Mouse (Mus musculus): ENCODE results near the gene Ccdc34. TPM values are rescaled to one million over a fixed set of nuclear protein-coding genes. Genes with fewer than 3 reads are reported as not detected.
A peak's percentile ranks its signal among the peaks of the same experiment; 100 is the strongest.

Gene Ccdc34
- polyA plus RNA-seq, 1 experiment: 11.0 TPM

GRCm38 (mm10) chr2:110214278-110214677 is 196.7 kb downstream of the Ccdc34 start:
- Histone ChIP-seq H3K4me2 (ENCODE audit: low read depth) (no peak overlapping the region), H3K4me3 (no peak overlapping the region), H3K36me3 (ENCODE audit: control insufficient read depth, insufficient read depth) (no peaks in the 10 kb centered on the region), H3K27me3 (ENCODE audit: control insufficient read depth, insufficient read depth, insufficient read length) (no peaks in the 10 kb centered on the region), H3K79me2 (ENCODE audit: control insufficient read depth, insufficient read depth) (no peaks in the 10 kb centered on the region), H3ac (ENCODE audit: control insufficient read depth, insufficient read length) (no peak overlapping the region)
- TF ChIP-seq TCF3 (IDR thresholded peaks at IDR 0.05; ENCODE audit: insufficient read length, low read depth) (no peak), POLR2A (IDR thresholded peaks at IDR 0.05; ENCODE audit: insufficient read length, low read depth) (no peak), USF1 (IDR thresholded peaks at IDR 0.05; ENCODE audit: low read depth) (no peak), MYOD1 (IDR thresholded peaks at IDR 0.05; ENCODE audit: control insufficient read depth in 1 of 3, insufficient read length in 2 of 3, low read depth in 2 of 3) (no peak), MAX (IDR thresholded peaks at IDR 0.05; ENCODE audit: low read depth) (no peak), SRF (IDR thresholded peaks at IDR 0.05; ENCODE audit: control insufficient read depth, insufficient read length, low read depth) (no peak), CEBPB (IDR thresholded peaks at IDR 0.05; ENCODE audit: insufficient read depth, poor library complexity, severe bottlenecking) (no peak), MYOG (IDR thresholded peaks at IDR 0.05; ENCODE audit: control insufficient read depth in 1 of 3, insufficient read depth in 1 of 3, insufficient read length in 2 of 3, low read depth in 2 of 3) (no peak), TCF12 (IDR thresholded peaks at IDR 0.05; ENCODE audit: insufficient read depth, poor library complexity, severe bottlenecking) (no peak), REST (IDR thresholded peaks at IDR 0.05; ENCODE audit: insufficient read depth, insufficient read length) (no peak), POLR2AphosphoS2 (IDR thresholded peaks at IDR 0.05; ENCODE audit: insufficient read length, low read depth) (no peak), E2F4 (IDR thresholded peaks at IDR 0.05; ENCODE audit: insufficient read depth) (no peak)

GRCm38 (mm10) chr2:110214991-110215684 is 197.5 kb downstream of the Ccdc34 start:
- no peaks in the 10 kb centered on the region for H3K79me2 ChIP-seq (ENCODE audit: control insufficient read depth, insufficient read depth)

GRCm38 (mm10) chr2:110215685-110216058 is 198.1 kb downstream of the Ccdc34 start:
- Histone ChIP-seq H3K4me2 (ENCODE audit: low read depth) (no peak overlapping the region), H3K79me2 (ENCODE audit: control insufficient read depth, insufficient read depth) (no peaks in the 10 kb centered on the region), H3ac (ENCODE audit: control insufficient read depth, insufficient read length) (no peak overlapping the region), H3K27me3 (ENCODE audit: control insufficient read depth, insufficient read depth, insufficient read length) (no peaks in the 10 kb centered on the region), H3K36me3 (ENCODE audit: control insufficient read depth, insufficient read depth) (no peaks in the 10 kb centered on the region), H3K4me3 (no peak overlapping the region)
- TF ChIP-seq REST (IDR thresholded peaks at IDR 0.05; ENCODE audit: insufficient read depth, insufficient read length): no peak
- no peak for TF ChIP-seq MYOG (IDR thresholded peaks at IDR 0.05; ENCODE audit: control insufficient read depth in 1 of 3, insufficient read depth in 1 of 3, insufficient read length in 2 of 3, low read depth in 2 of 3)
- TF ChIP-seq USF1 (IDR thresholded peaks at IDR 0.05; ENCODE audit: low read depth): no peak
- TF ChIP-seq SRF (IDR thresholded peaks at IDR 0.05; ENCODE audit: control insufficient read depth, insufficient read length, low read depth): no peak
- no peak for TF ChIP-seq POLR2A (IDR thresholded peaks at IDR 0.05; ENCODE audit: insufficient read length, low read depth)
- no peak for TF ChIP-seq CEBPB (IDR thresholded peaks at IDR 0.05; ENCODE audit: insufficient read depth, poor library complexity, severe bottlenecking)
- TF ChIP-seq TCF3 (IDR thresholded peaks at IDR 0.05; ENCODE audit: insufficient read length, low read depth): no peak
- TF ChIP-seq MYOD1 (IDR thresholded peaks at IDR 0.05; ENCODE audit: control insufficient read depth in 1 of 3, insufficient read length in 2 of 3, low read depth in 2 of 3): no peak
- no peak for TF ChIP-seq E2F4 (IDR thresholded peaks at IDR 0.05; ENCODE audit: insufficient read depth)
- no peak for TF ChIP-seq MAX (IDR thresholded peaks at IDR 0.05; ENCODE audit: low read depth)

More at GRCm38 (mm10) chr2:110214991-110215684, 197.5 kb downstream of the Ccdc34 start:
- no peak overlapping the region for H3ac ChIP-seq (ENCODE audit: control insufficient read depth, insufficient read length)
- TF ChIP-seq MYOG (IDR thresholded peaks at IDR 0.05; ENCODE audit: control insufficient read depth in 1 of 3, insufficient read depth in 1 of 3, insufficient read length in 2 of 3, low read depth in 2 of 3): no peak
- no peak for TF ChIP-seq SRF (IDR thresholded peaks at IDR 0.05; ENCODE audit: control insufficient read depth, insufficient read length, low read depth)
- no peak for TF ChIP-seq USF1 (IDR thresholded peaks at IDR 0.05; ENCODE audit: low read depth)
- TF ChIP-seq POLR2AphosphoS2 (IDR thresholded peaks at IDR 0.05; ENCODE audit: insufficient read length, low read depth): no peak
- TF ChIP-seq POLR2A (IDR thresholded peaks at IDR 0.05; ENCODE audit: insufficient read length, low read depth): no peak
- TF ChIP-seq TCF12 (IDR thresholded peaks at IDR 0.05; ENCODE audit: insufficient read depth, poor library complexity, severe bottlenecking): no peak
- TF ChIP-seq MAX (IDR thresholded peaks at IDR 0.05; ENCODE audit: low read depth): no peak
- no peak for TF ChIP-seq TCF3 (IDR thresholded peaks at IDR 0.05; ENCODE audit: insufficient read length, low read depth)
- TF ChIP-seq REST (IDR thresholded peaks at IDR 0.05; ENCODE audit: insufficient read depth, insufficient read length): no peak
- no peak for TF ChIP-seq CEBPB (IDR thresholded peaks at IDR 0.05; ENCODE audit: insufficient read depth, poor library complexity, severe bottlenecking)
- TF ChIP-seq E2F4 (IDR thresholded peaks at IDR 0.05; ENCODE audit: insufficient read depth): no peak
- TF ChIP-seq MYOD1 (IDR thresholded peaks at IDR 0.05; ENCODE audit: control insufficient read depth in 1 of 3, insufficient read length in 2 of 3, low read depth in 2 of 3): no peak
- no peak overlapping the region for H3K4me3 ChIP-seq
- no peaks in the 10 kb centered on the region for H3K36me3 ChIP-seq (ENCODE audit: control insufficient read depth, insufficient read depth)
- peak overlapping the region; percentile 6 for H3K4me2 ChIP-seq (ENCODE audit: low read depth)
- H3K27me3 ChIP-seq (ENCODE audit: control insufficient read depth, insufficient read depth, insufficient read length): no peaks in the 10 kb centered on the region

- Histone ChIP-seq H3K36me3 (ENCODE audit: control insufficient read depth, insufficient read depth) (no peaks in the 10 kb centered on the region), H3K4me2 (ENCODE audit: low read depth) (no peak overlapping the region), H3K27me3 (ENCODE audit: control insufficient read depth, insufficient read depth, insufficient read length) (no peaks in the 10 kb centered on the region), H3K4me3 (no peak overlapping the region), H3K79me2 (ENCODE audit: control insufficient read depth, insufficient read depth) (no peaks in the 10 kb centered on the region), H3ac (ENCODE audit: control insufficient read depth, insufficient read length) (no peak overlapping the region)
- TF ChIP-seq MYOD1 (IDR thresholded peaks at IDR 0.05; ENCODE audit: control insufficient read depth in 1 of 3, insufficient read length in 2 of 3, low read depth in 2 of 3) (no peak), USF1 (IDR thresholded peaks at IDR 0.05; ENCODE audit: low read depth) (no peak), POLR2AphosphoS2 (IDR thresholded peaks at IDR 0.05; ENCODE audit: insufficient read length, low read depth) (no peak), SRF (IDR thresholded peaks at IDR 0.05; ENCODE audit: control insufficient read depth, insufficient read length, low read depth) (no peak)
These were observed 202.9 kb downstream of the Ccdc34 start for GRCm38 (mm10) chr2:110220492-110220891.

Measured in myocyte (in vitro differentiated cells).